9 mouse cellular contexts compared by ENCODE assay signal in genomic region chr2:129593141-129593875, GRCm38 (mm10). TPM values are rescaled to one million over a fixed set of nuclear protein-coding genes. Genes with fewer than 3 reads are reported as not detected.
DNase-seq lines count a peak whose midpoint lies in the region; ATAC-seq and TF ChIP-seq lines count a peak whose summit lies in the region.
"Had no signal": no experiment of that assay in that cellular context is flagged by ENCODE, and none has a peak within 500 bp of the region (broad histone marks: within the 10 kb centered on the region; RNA-seq: fewer than 3 reads in every experiment).

No protein-coding gene starts in this region.

- peak overlapping the region; percentile 77 for H3K4me3 ChIP-seq in intestine, embryonic 16.5 days (ENCODE audit: low read length)
- peak overlapping the region; percentile 78 for H3K4me3 ChIP-seq in midbrain, embryonic 10.5 days
- H3K4me3 ChIP-seq in spleen, adult 2 months (ENCODE audit: extremely low read depth, insufficient read depth, insufficient read length): peak overlapping the region; percentile 68

- H3K9ac ChIP-seq in intestine, embryonic 16.5 days (ENCODE audit: low read depth, low read length): peak overlapping the region; percentile 88

- peaks cover 19% of the 10 kb centered on the region for H3K4me1 ChIP-seq in intestine, embryonic 16.5 days (ENCODE audit: control insufficient read depth, insufficient read depth, low read length)
- peaks cover 51% of the 10 kb centered on the region for H3K4me1 ChIP-seq in midbrain, embryonic 10.5 days
- H3K4me1 ChIP-seq in spleen, adult 2 months (ENCODE audit: control insufficient read depth, insufficient read depth, insufficient read length): peaks cover 10% of the 10 kb centered on the region; the same call in 1 of the 2 replicates

- no peak for TF ChIP-seq POLR2A in spleen, adult 2 months (IDR thresholded peaks at IDR 0.05; ENCODE audit: low read depth, low read length)

- peak; percentile 84 for DNase-seq in adrenal gland, postnatal 25 days
- peak; percentile 86 for DNase-seq in embryo, embryonic 11 days
- peak; percentile 75 to 77 for DNase-seq in gastrocnemius, postnatal 36 days
- peak; percentile 88 to 90 for DNase-seq in left cerebral cortex, postnatal 36 days (ENCODE audit: low spot score in 2 of 2)
- DNase-seq in midbrain, embryonic 10.5 days (ENCODE audit: low spot score): peak; percentile 82
- peak in 1 of 2 experiments; percentile 29 for DNase-seq in spleen, adult 2 months (ENCODE audit: low read depth in 1 of 2, low spot score in 2 of 2)
- no peak for DNase-seq in T-cell, adult 2 months (ENCODE audit: low spot score)

- under 1% methylated on average over 55 of the region's 77 CpGs for WGBS in intestine, embryonic 16.5 days
- under 1% methylated on average over 70 of the region's 77 CpGs for WGBS in midbrain, embryonic 10.5 days
- 1% methylated on average over 44 of the region's 77 CpGs for WGBS in spleen, adult 2 months

- H3K27ac ChIP-seq in intestine, embryonic 16.5 days (ENCODE audit: low read length): peak overlapping the region; percentile 92
- peak overlapping the region; percentile 94 for H3K27ac ChIP-seq in midbrain, embryonic 10.5 days (replicated peaks)
- peak overlapping the region; percentile 78 for H3K27ac ChIP-seq in spleen, adult 2 months (ENCODE audit: insufficient read depth, low read length)

- no peaks in the 10 kb centered on the region for H3K36me3 ChIP-seq in intestine, embryonic 16.5 days (ENCODE audit: control insufficient read depth, insufficient read depth, low read length)
- no peaks in the 10 kb centered on the region for H3K36me3 ChIP-seq in midbrain, embryonic 10.5 days
- no peaks in the 10 kb centered on the region for H3K36me3 ChIP-seq in spleen, adult 2 months (ENCODE audit: control insufficient read depth, insufficient read depth, low read length)

- intact Hi-C loops in gastrocnemius, postnatal 36 days (cut with DNase I): loop anchor here (5.0 kb wide), 1 partner anchor 91 kb away; no protein-coding TSS in a partner anchor
- intact Hi-C loops in left cerebral cortex, postnatal 36 days (cut with DNase I): loop anchor here (1.0 to 5.0 kb wide), 3 partner anchors 19 to 91 kb away; no protein-coding TSS in a partner anchor

- TF ChIP-seq CTCF in spleen, adult 2 months (IDR thresholded peaks at IDR 0.05; ENCODE audit: extremely low read depth, insufficient read depth, insufficient read length, insufficient replicate concordance): no peak

- no peaks in the 10 kb centered on the region for H3K27me3 ChIP-seq in intestine, embryonic 16.5 days (replicated peaks; ENCODE audit: control insufficient read depth, insufficient read depth, low read length)
- peaks cover 21% of the 10 kb centered on the region for H3K27me3 ChIP-seq in midbrain, embryonic 10.5 days (ENCODE audit: low read depth, poor library complexity, severe bottlenecking)
- peaks cover 8% of the 10 kb centered on the region; the same call in 1 of the 2 replicates for H3K27me3 ChIP-seq in spleen, adult 2 months (ENCODE audit: control insufficient read depth, insufficient read depth, low read length)

- H3K4me2 ChIP-seq in intestine, embryonic 16.5 days (ENCODE audit: low read depth, low read length): peak overlapping the region; percentile 55

- H3K9me3 ChIP-seq in intestine, embryonic 16.5 days (ENCODE audit: control insufficient read depth, low read length): no peaks in the 10 kb centered on the region
- no peaks in the 10 kb centered on the region for H3K9me3 ChIP-seq in midbrain, embryonic 10.5 days (replicated peaks)

- peak; percentile 77 for ATAC-seq in intestine, embryonic 16.5 days

RNA-seq across cellular contexts. Expression of gene Sirpa, which starts 0.7 kb away (rescaled TPM):
- total RNA-seq in adrenal gland, postnatal 25 days (2021): 46.7 and 58.4 TPM in 2 replicates
- total RNA-seq in gastrocnemius, postnatal 36 days (2021): 1 to 10 TPM; 5.9 to 6.5 TPM
- polyA plus RNA-seq in intestine, embryonic 16.5 days (2015; fragmentation: Nextera tagmentation; extraction: Ambion mirVana): 17.0 and 17.6 TPM in 2 replicates
- 100 to 1,000 TPM; 386 to 401 TPM for total RNA-seq in left cerebral cortex, postnatal 36 days (2021)
- polyA plus RNA-seq in midbrain, embryonic 10.5 days (2016; fragmentation: Nextera tagmentation; extraction: Ambion mirVana): 15.7 and 16.0 TPM in 2 replicates
- polyA plus RNA-seq in spleen, adult 2 months (2012; rRNA removed): 143 and 145 TPM in 2 replicates

RNA-seq across cellular contexts. Expression of gene F830045P16Rik, which starts 56.9 kb away (rescaled TPM):
- not detected in 2 replicates for total RNA-seq in adrenal gland, postnatal 25 days (2021)
- not detected for total RNA-seq in gastrocnemius, postnatal 36 days (2021)
- not detected in 2 replicates for polyA plus RNA-seq in intestine, embryonic 16.5 days (2015; fragmentation: Nextera tagmentation; extraction: Ambion mirVana)
- total RNA-seq in left cerebral cortex, postnatal 36 days (2021): 1 to 10 TPM in 1 of 2 experiments, under 1 TPM in 1; 0.68 to 1.1 TPM
- not detected in 2 replicates for polyA plus RNA-seq in midbrain, embryonic 10.5 days (2016; fragmentation: Nextera tagmentation; extraction: Ambion mirVana)
- polyA plus RNA-seq in spleen, adult 2 months (2012; rRNA removed): 0.07 TPM in 1 of 2 replicates, not detected in the other
- total RNA-seq: hematopoietic stem cell, adult 5-6 weeks had no signal
